Mouse (Mus musculus): ENCODE results near the gene BC037034.
A peak's percentile ranks its signal among the peaks of the same experiment; 100 is the strongest.
"Not testable (repeated sequence)": the region's sequence is repeated elsewhere in the genome, so short reads cannot be mapped to it uniquely, and the experiment has no call there.

The BC037034 gene

GRCm38 (mm10) chr5:138260834-138261233, 3.0 kb downstream of the BC037034 start:
- DNase-seq, result no peak

- no peak for DNase-seq
Measured at GRCm38 (mm10) chr5:138260051-138260450, 3.8 kb downstream of the BC037034 start.

GRCm38 (mm10) chr5:138258993-138259392, 4.8 kb downstream of the BC037034 start:
- no peak for DNase-seq

GRCm38 (mm10) chr5:138258542-138258941, 5.3 kb downstream of the BC037034 start:
- no peak for DNase-seq

- DNase-seq, result no peak
Measured at GRCm38 (mm10) chr5:138258078-138258477, 5.8 kb downstream of the BC037034 start.

GRCm38 (mm10) chr5:138257585-138257978, 6.3 kb downstream of the BC037034 start:
- no peak for DNase-seq

GRCm38 (mm10) chr5:138256966-138257584, 6.8 kb downstream of the BC037034 start:
- no peak for DNase-seq

GRCm38 (mm10) chr5:138256094-138256467, 7.8 kb downstream of the BC037034 start:
- no peak for DNase-seq

GRCm38 (mm10) chr5:138255353-138256093, 8.3 kb downstream of the BC037034 start, which contains the start of gene Lamtor4:
TSS of gene Lamtor4 (plus strand) at chr5:138255482.
- DNase-seq, result peak; percentile 97

GRCm38 (mm10) chr5:138253061-138253460, 10.8 kb downstream of the BC037034 start:
- DNase-seq, result no peak

- no peak for DNase-seq
Measured at GRCm38 (mm10) chr5:138251144-138251543, 12.7 kb downstream of the BC037034 start.

- DNase-seq, result no peak
Measured at GRCm38 (mm10) chr5:138241511-138241910, 22.3 kb downstream of the BC037034 start.

GRCm38 (mm10) chr5:138234224-138234623, 29.6 kb downstream of the BC037034 start:
- DNase-seq, result no peak

GRCm38 (mm10) chr5:138233778-138234177, 30.1 kb downstream of the BC037034 start:
- DNase-seq, result no peak

- no peak for DNase-seq
Measured at GRCm38 (mm10) chr5:138229511-138229910, 34.3 kb downstream of the BC037034 start.

GRCm38 (mm10) chr5:138228026-138228425, 35.8 kb downstream of the BC037034 start:
- peak; percentile 10 for DNase-seq

- no peak for DNase-seq
Measured at GRCm38 (mm10) chr5:138227367-138227766, 36.5 kb downstream of the BC037034 start.

GRCm38 (mm10) chr5:138226491-138226890, 37.3 kb downstream of the BC037034 start:
- no peak for DNase-seq

GRCm38 (mm10) chr5:138225700-138226099, 38.1 kb downstream of the BC037034 start, which contains the start of gene Nxpe5:
TSS of gene Nxpe5 (plus strand) at chr5:138225898.
- DNase-seq, result no peak

GRCm38 (mm10) chr5:138223287-138223686, 40.5 kb downstream of the BC037034 start:
- DNase-seq, result no peak

GRCm38 (mm10) chr5:138222111-138222510, 41.7 kb downstream of the BC037034 start:
- DNase-seq, result peak; percentile 78

- DNase-seq, result no peak
Measured at GRCm38 (mm10) chr5:138219864-138220263, 44.0 kb downstream of the BC037034 start.

- DNase-seq, result not testable (repeated sequence)
Measured at GRCm38 (mm10) chr5:138216632-138217031, 47.2 kb downstream of the BC037034 start.
